Mouse (Mus musculus) CH12.LX (cell line): ENCODE results near the gene Senp6. TPM values are rescaled to one million over a fixed set of nuclear protein-coding genes. Genes with fewer than 3 reads are reported as not detected.

Experiments
- DNase-seq: peaks from one replicate; pipeline ENCODE4 v3.0.0-alpha.2; 2013; ENCODE audit errors: extremely low read depth
- H3K27ac ChIP-seq: 2 replicates; pipeline ENCODE4 v1.5.1; 2012; ENCODE audit warnings: low read depth, mild to moderate bottlenecking, control low read depth, moderate library complexity; ENCODE audit not compliant: insufficient read depth
- H3K27me3 ChIP-seq: replicated peaks from 2 replicates; pipeline ENCODE3; 2012; ENCODE audit warnings: inconsistent platforms
- H3K36me3 ChIP-seq, 2 experiments: replicated peaks in 1 of 2; 2 replicates each; pipeline versions ENCODE3 to v1.6.1; 2012; ENCODE audit warnings: inconsistent platforms in 1 of 2, low read length in 1 of 2, mild to moderate bottlenecking in 1 of 2, mixed read lengths in 1 of 2, moderate library complexity in 1 of 2; ENCODE audit not compliant: control insufficient read depth in 1 of 2, insufficient read depth in 1 of 2
- H3K4me1 ChIP-seq, 2 experiments: 2 replicates each; pipeline ENCODE4 v1.6.1; 2012; ENCODE audit warnings: inconsistent platforms in 1 of 2, moderate library complexity in 1 of 2; ENCODE audit not compliant: insufficient read depth in 2 of 2, control insufficient read depth in 1 of 2
- H3K4me2 ChIP-seq: 2 replicates; pipeline ENCODE4 v1.6.1; 2012; ENCODE audit warnings: low read depth, mild to moderate bottlenecking, control low read depth; ENCODE audit not compliant: poor library complexity, insufficient read depth, severe bottlenecking
- H3K4me3 ChIP-seq, 3 experiments: fragments of 150-350 bp in 1 of 3; sonication (generic) in 1 of 3; replicated peaks in 1 of 3; 2 replicates each; pipeline versions ENCODE3 to v1.5.1; 2011 to 2012; ENCODE audit warnings: low read depth in 2 of 3, low read length in 2 of 3, mild to moderate bottlenecking in 2 of 3, moderate library complexity in 2 of 3, control low read depth in 1 of 3, improper control_type of control experiment in 1 of 3, inconsistent platforms in 1 of 3, mixed read lengths in 1 of 3; ENCODE audit not compliant: poor library complexity in 1 of 3
- H3K79me2 ChIP-seq: replicated peaks from 2 replicates; pipeline ENCODE4 v1.6.1; 2012; ENCODE audit warnings: mild to moderate bottlenecking, moderate library complexity; ENCODE audit not compliant: control insufficient read depth, poor library complexity, insufficient read depth, severe bottlenecking; ENCODE audit errors: extremely low read depth
- H3K9ac ChIP-seq: 2 replicates; pipeline ENCODE4 v1.6.1; 2012; ENCODE audit warnings: low read depth, mild to moderate bottlenecking, control low read depth, moderate library complexity; ENCODE audit not compliant: insufficient read depth
- H3K9me3 ChIP-seq: replicated peaks from 2 replicates; pipeline ENCODE3; 2012; ENCODE audit warnings: low read length, inconsistent platforms, mixed read lengths
- CHD1 ChIP-seq: IDR thresholded peaks from 2 replicates; pipeline ENCODE4 v1.6.1; 2012; ENCODE audit warnings: low read depth, low read length, improper control_type of control experiment, inconsistent platforms
- CTCF ChIP-seq, 2 experiments: IDR thresholded peaks in 1 of 2; conservative IDR thresholded peaks in 1 of 2; 2 replicates each; pipeline ENCODE4 v1.5.1; 2011 to 2012; ENCODE audit warnings: low read depth in 2 of 2, low read length in 2 of 2, improper control_type of control experiment in 1 of 2, inconsistent platforms in 1 of 2, mild to moderate bottlenecking in 1 of 2, moderate library complexity in 1 of 2
- E2F4 ChIP-seq: IDR thresholded peaks from 2 replicates; pipeline ENCODE4 v1.6.1; 2011; ENCODE audit warnings: low read depth, low read length, improper control_type of control experiment; ENCODE audit not compliant: insufficient replicate concordance
- GABPA ChIP-seq: IDR thresholded peaks from 2 replicates; pipeline ENCODE4 v1.6.1; 2012; ENCODE audit warnings: low read depth, low read length, improper control_type of control experiment, inconsistent platforms; ENCODE audit not compliant: insufficient replicate concordance
- JUN ChIP-seq: IDR thresholded peaks from 2 replicates; pipeline ENCODE4 v1.6.1; 2011; ENCODE audit warnings: low read depth, mild to moderate bottlenecking, low read length, improper control_type of control experiment, moderate library complexity; ENCODE audit not compliant: insufficient read depth
- KAT2A ChIP-seq: IDR thresholded peaks from 2 replicates; pipeline ENCODE4 v1.6.1; 2012; ENCODE audit warnings: low read length, improper control_type of control experiment, inconsistent platforms; ENCODE audit not compliant: insufficient replicate concordance
- MAFK ChIP-seq: IDR thresholded peaks from 2 replicates; pipeline ENCODE4 v1.6.1; 2011; ENCODE audit warnings: low read length, improper control_type of control experiment; ENCODE audit not compliant: insufficient replicate concordance
- MAX ChIP-seq: IDR thresholded peaks from 2 replicates; pipeline ENCODE4 v1.6.1; 2011; ENCODE audit warnings: low read length, improper control_type of control experiment
- MYC ChIP-seq: IDR thresholded peaks from 2 replicates; pipeline ENCODE4 v1.6.1; 2011; ENCODE audit warnings: low read depth, mild to moderate bottlenecking, improper control_type of control experiment, low read length
- NRF1 ChIP-seq: IDR thresholded peaks from 2 replicates; pipeline ENCODE4 v1.6.1; 2014; ENCODE audit warnings: low read depth, mild to moderate bottlenecking, inconsistent platforms, low read length, improper control_type of control experiment, moderate library complexity
- PAX5 ChIP-seq: IDR thresholded peaks from 2 replicates; pipeline ENCODE4 v1.6.1; 2012; ENCODE audit warnings: low read length, inconsistent platforms, mixed read lengths
- POLR2AphosphoS2 ChIP-seq: IDR thresholded peaks from 2 replicates; pipeline ENCODE4 v1.6.1; 2011; ENCODE audit warnings: low read depth, low read length, improper control_type of control experiment
- RCOR1 ChIP-seq: conservative IDR thresholded peaks from 2 replicates; pipeline ENCODE4 v1.6.1; 2012; ENCODE audit warnings: low read depth, mild to moderate bottlenecking, inconsistent platforms, low read length, improper control_type of control experiment
- SIN3A ChIP-seq: IDR thresholded peaks from 2 replicates; pipeline ENCODE4 v1.6.1; 2012; ENCODE audit warnings: low read length, improper control_type of control experiment, inconsistent platforms
- SMC3 ChIP-seq: IDR thresholded peaks from 2 replicates; pipeline ENCODE4 v1.6.1; 2011; ENCODE audit warnings: low read depth, low read length, improper control_type of control experiment
- TCF12 ChIP-seq: IDR thresholded peaks from 2 replicates; pipeline ENCODE4 v1.6.1; 2014; ENCODE audit warnings: low read depth, mild to moderate bottlenecking, inconsistent platforms, low read length, improper control_type of control experiment
- USF1 ChIP-seq: IDR thresholded peaks from 2 replicates; pipeline ENCODE4 v1.6.1; 2014; ENCODE audit warnings: low read depth, mild to moderate bottlenecking, inconsistent platforms, low read length, improper control_type of control experiment
- ZMIZ1 ChIP-seq: IDR thresholded peaks from 2 replicates; pipeline ENCODE4 v1.6.1; 2012; ENCODE audit warnings: low read depth, mild to moderate bottlenecking, inconsistent platforms, low read length, improper control_type of control experiment
- dilution Hi-C: fragments of 300-500 bp; cut with MboI; formaldehyde crosslinking; loops from 2 replicates; pipeline ENCODE4 v1.14.3; 2020; ENCODE audit warnings: low sequenced_read_pairs; ENCODE audit not compliant: extremely low pct_unique_long_range_greater_than_20kb, extremely low pct_ligation_motif_present
- in situ Hi-C: fragments of 300-500 bp; cut with MboI; formaldehyde crosslinking; loops from 3 replicates; pipeline ENCODE4 v1.14.3; 2019; ENCODE audit warnings: low sequenced_read_pairs, low pct_ligation_motif_present, low pct_unique_long_range_greater_than_20kb, mixed read lengths
- polyA plus RNA-seq: library from polyadenylated mRNA; unstranded; fragments of >175 nt; gene quantifications from 2 replicates; pipeline ENCODE4 v1.2.1, GENCODE M21; 2012; ENCODE audit warnings: low read depth; ENCODE audit not compliant: insufficient read length
- total RNA-seq, 2 experiments: library from RNA; depleted of rRNA; stranded (reverse); fragments of 300-350 nt in 1 of 2; fragments of >200 nt in 1 of 2; gene quantifications; 2 replicates each; pipeline ENCODE4 v1.2.3; 2012 to 2014

Gene Senp6
- total and polyA plus RNA-seq, 3 experiments: 97.5 to 167 (median 113) TPM

DNA sequence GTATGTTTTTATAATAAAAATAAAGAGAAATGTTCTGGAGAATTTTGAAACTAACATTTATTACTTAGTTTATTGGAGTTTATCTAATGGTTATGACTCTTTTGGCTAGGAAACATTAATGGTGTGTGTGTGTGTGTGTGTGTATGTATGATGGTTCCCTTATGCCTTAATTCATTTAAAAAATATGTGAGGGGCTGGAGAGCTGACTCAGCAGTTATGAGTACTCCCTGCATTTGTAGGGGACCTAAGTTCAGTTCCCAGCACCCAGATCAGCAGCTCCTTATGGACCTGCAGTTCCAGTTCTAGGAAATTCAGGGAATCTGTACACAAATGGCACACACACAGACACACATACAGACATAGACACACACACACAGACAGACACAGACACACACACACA is 104.5 kb downstream of the Senp6 start:
- Histone ChIP-seq H3K4me2 (no peak overlapping the region), H3K36me3 (no peaks in the 10 kb centered on the region), H3K4me3 (no peak overlapping the region), H3K9ac (no peak overlapping the region)
- TF ChIP-seq MAFK (peak; percentile 77), POLR2AphosphoS2 (no peak)
- TF ChIP-seq, all 38 proteins: peak for 1
- H3K9me3 ChIP-seq: no peaks in the 10 kb centered on the region
- DNase-seq: no peak
- H3K27me3 ChIP-seq: no peaks in the 10 kb centered on the region
- in situ Hi-C loops (no loop called here), dilution Hi-C loops (no loop called here)
- no peak overlapping the region for H3K27ac ChIP-seq
- H3K4me1 ChIP-seq: peaks cover 5% of the 10 kb centered on the region in 2 experiments; a peak in 3 of 4 replicates
- no peaks in the 10 kb centered on the region for H3K79me2 ChIP-seq

DNA sequence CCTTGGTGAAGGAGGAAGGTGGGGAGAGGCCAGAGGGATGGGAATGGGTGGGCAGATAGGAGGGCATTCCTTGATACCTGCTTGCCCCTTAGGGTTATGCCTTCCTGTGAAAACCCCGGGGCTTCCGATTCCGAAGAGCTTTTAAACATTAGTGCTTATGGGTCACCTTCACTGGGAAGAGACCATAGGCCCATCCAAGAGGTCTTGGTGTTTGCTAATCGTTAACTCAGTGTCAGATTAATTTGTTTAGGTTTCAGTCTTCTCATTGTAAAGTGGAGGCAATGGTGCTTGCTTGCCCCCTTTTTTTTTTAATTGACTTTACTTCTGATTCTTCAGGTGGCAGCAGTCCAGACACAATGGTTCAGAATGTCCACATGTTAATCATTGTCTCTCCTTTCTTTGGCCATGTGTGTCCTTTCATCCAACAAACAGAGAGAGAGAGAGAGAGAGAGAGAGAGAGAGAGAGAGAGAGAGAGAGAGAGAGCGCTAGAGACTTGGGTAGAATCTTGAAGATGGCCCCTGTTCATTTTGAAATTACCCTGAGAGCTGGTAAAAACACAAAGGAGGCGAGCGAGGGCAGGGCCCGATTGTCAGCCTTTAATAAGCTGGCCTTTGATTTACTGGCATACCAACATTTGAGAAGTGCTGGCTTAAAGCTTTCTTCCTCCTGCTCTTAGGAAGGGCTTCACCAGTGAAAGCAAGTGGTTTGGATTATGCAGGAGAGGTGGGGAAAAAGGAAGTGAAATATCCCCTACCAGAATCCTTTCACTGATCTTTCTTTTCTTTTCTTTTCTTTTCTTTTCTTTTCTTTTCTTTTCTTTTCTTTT is 105.9 kb downstream of the Senp6 start:
- Histone ChIP-seq H3K9ac (no peak overlapping the region), H3K27ac (no peak overlapping the region), H3K79me2 (no peaks in the 10 kb centered on the region), H3K4me1 (peaks cover 5% of the 10 kb centered on the region in 2 experiments; a peak in 3 of 4 replicates), H3K9me3 (no peaks in the 10 kb centered on the region), H3K4me3 (no peak overlapping the region), H3K36me3 (no peaks in the 10 kb centered on the region), H3K27me3 (no peaks in the 10 kb centered on the region), H3K4me2 (no peak overlapping the region)
- TF ChIP-seq JUN (no peak), E2F4 (no peak), GABPA (no peak), MAFK (no peak), USF1 (no peak), MYC (no peak), KAT2A (no peak), ZMIZ1 (no peak), CTCF (conservative IDR thresholded peaks at IDR 0.05 in 1 of 2, IDR thresholded peaks at IDR 0.05 in 1 of 2; ENCODE audit: low read depth in 2 of 2, low read length in 2 of 2) (no peak), MAX (no peak), POLR2AphosphoS2 (no peak), TCF12 (no peak), SIN3A (no peak), CHD1 (no peak), SMC3 (no peak), RCOR1 (no peak), PAX5 (no peak), NRF1 (no peak)
- in situ Hi-C loops (no loop called here), dilution Hi-C loops (no loop called here)
- DNase-seq: no peak
